Mouse (Mus musculus) ovary, postnatal 14 days (tissue): ENCODE data around the gene Trim50.

Experiments used
- DNase-seq: peaks from one replicate; pipeline ENCODE4 v3.0.0; 2022; ENCODE audit warnings: low spot score

Trim50 gene

GRCm38 (mm10) chr5:135369787-135370654, 16.9 kb downstream of the Trim50 start, which contains the start of gene Nsun5:
Gene Nsun5, plus strand, starts transcription at chr5:135369953.
- peak; percentile 95 for DNase-seq

GRCm38 (mm10) chr5:135371195-135371594, 18.1 kb downstream of the Trim50 start:
- DNase-seq, result no peak

- DNase-seq, result no peak
Measured at GRCm38 (mm10) chr5:135373601-135374000, 20.5 kb downstream of the Trim50 start.

GRCm38 (mm10) chr5:135375167-135375566, 22.1 kb downstream of the Trim50 start:
- peak; percentile 42 for DNase-seq

- DNase-seq, result no peak
Measured at GRCm38 (mm10) chr5:135376341-135376740, 23.2 kb downstream of the Trim50 start.

GRCm38 (mm10) chr5:135380681-135381080, 27.6 kb downstream of the Trim50 start:
- no peak for DNase-seq

- DNase-seq, result no peak
Measured at GRCm38 (mm10) chr5:135381356-135381925, 28.3 kb downstream of the Trim50 start.

- no peak for DNase-seq
Measured at GRCm38 (mm10) chr5:135382746-135383145, 29.7 kb downstream of the Trim50 start.

- DNase-seq, result no peak
Measured at GRCm38 (mm10) chr5:135383771-135384170, 30.7 kb downstream of the Trim50 start.

- peak; percentile 69 for DNase-seq
Measured at GRCm38 (mm10) chr5:135394004-135394823, 41.1 kb downstream of the Trim50 start, which contains the start of gene Pom121. Gene Pom121, minus strand, starts transcription at chr5:135394546.

- no peak for DNase-seq
Measured at GRCm38 (mm10) chr5:135395826-135396225, 42.7 kb downstream of the Trim50 start.

GRCm38 (mm10) chr5:135399382-135399781, 46.3 kb downstream of the Trim50 start:
- DNase-seq, result no peak

GRCm38 (mm10) chr5:135400244-135400643, 47.1 kb downstream of the Trim50 start:
- DNase-seq, result peak; percentile 76

GRCm38 (mm10) chr5:135404623-135405022, 51.5 kb downstream of the Trim50 start:
- no peak for DNase-seq

GRCm38 (mm10) chr5:135405437-135405836, 52.3 kb downstream of the Trim50 start:
- DNase-seq, result no peak

- no peak for DNase-seq
Measured at GRCm38 (mm10) chr5:135408114-135408513, 55.0 kb downstream of the Trim50 start.

- no peak for DNase-seq
Measured at GRCm38 (mm10) chr5:135410266-135410665, 57.2 kb downstream of the Trim50 start.
